Mouse (Mus musculus) spleen, adult 18-20 months (tissue): ENCODE results near the gene Mapk8ip2.
"Not testable (repeated sequence)": the region's sequence is repeated elsewhere in the genome, so short reads cannot be mapped to it uniquely, and the experiment has no call there.

ENCODE experiments used
- DNase-seq, 2 experiments: peaks; one replicate each; pipeline ENCODE4 v3.0.0; 2022; ENCODE audit warnings: mixed read lengths in 2 of 2

The Mapk8ip2 gene

GRCm38 (mm10) chr15:89453865-89454478 is at the start of gene Mapk8ip2:
Gene Mapk8ip2, plus strand, starts transcription at chr15:89453913.
- no peak for DNase-seq

- no peak for DNase-seq
These were observed 48.7 kb upstream of the Mapk8ip2 start for GRCm38 (mm10) chr15:89404831-89405623.

GRCm38 (mm10) chr15:89406691-89407090 is 47.0 kb upstream of the Mapk8ip2 start:
- DNase-seq = no peak

- no peak for DNase-seq
These were observed 43.6 kb upstream of the Mapk8ip2 start, which contains the start of gene Syce3 for GRCm38 (mm10) chr15:89410118-89410517. Gene Syce3, minus strand, starts transcription at chr15:89410503.

- DNase-seq = no peak
These were observed 38.4 kb upstream of the Mapk8ip2 start for GRCm38 (mm10) chr15:89415282-89415681.

- no peak for DNase-seq
These were observed 31.8 kb upstream of the Mapk8ip2 start for GRCm38 (mm10) chr15:89421938-89422337.

GRCm38 (mm10) chr15:89424621-89425020 is 29.1 kb upstream of the Mapk8ip2 start:
- no peak for DNase-seq

- DNase-seq = no peak
These were observed 28.0 kb upstream of the Mapk8ip2 start, which contains the start of gene Cpt1b for GRCm38 (mm10) chr15:89425711-89426121. Gene Cpt1b, minus strand, starts transcription at chr15:89425863.

GRCm38 (mm10) chr15:89426716-89427115 is 27.0 kb upstream of the Mapk8ip2 start:
- no peak for DNase-seq

GRCm38 (mm10) chr15:89428136-89428790 is 25.4 kb upstream of the Mapk8ip2 start:
- DNase-seq = no peak

- DNase-seq = no peak
These were observed 24.8 kb upstream of the Mapk8ip2 start for GRCm38 (mm10) chr15:89428821-89429351.

- DNase-seq = peak; percentile 83 to 85
These were observed 24.1 kb upstream of the Mapk8ip2 start, which contains the start of the genes C730034F03Rik, Gm44502 and Chkb for GRCm38 (mm10) chr15:89429352-89430221. Gene C730034F03Rik, plus strand, starts transcription at chr15:89429589. Gene Gm44502, minus strand, starts transcription at chr15:89429696. Gene Chkb, minus strand, starts transcription at chr15:89429908.

GRCm38 (mm10) chr15:89430341-89430740 is 23.4 kb upstream of the Mapk8ip2 start:
- no peak for DNase-seq

- DNase-seq = not testable (repeated sequence)
These were observed 22.9 kb upstream of the Mapk8ip2 start for GRCm38 (mm10) chr15:89430771-89431170.

- DNase-seq = no peak
These were observed 22.4 kb upstream of the Mapk8ip2 start for GRCm38 (mm10) chr15:89431271-89431670.

- no peak for DNase-seq
These were observed 21.9 kb upstream of the Mapk8ip2 start for GRCm38 (mm10) chr15:89431806-89432205.

- DNase-seq = no peak
These were observed 20.8 kb upstream of the Mapk8ip2 start for GRCm38 (mm10) chr15:89432946-89433345.

- no peak for DNase-seq
These were observed 19.6 kb upstream of the Mapk8ip2 start for GRCm38 (mm10) chr15:89434136-89434535.

GRCm38 (mm10) chr15:89435878-89436277 is 17.8 kb upstream of the Mapk8ip2 start:
- no peak for DNase-seq

GRCm38 (mm10) chr15:89442486-89443070 is 11.1 kb upstream of the Mapk8ip2 start:
- no peak for DNase-seq
